In the genomic region with DNA sequence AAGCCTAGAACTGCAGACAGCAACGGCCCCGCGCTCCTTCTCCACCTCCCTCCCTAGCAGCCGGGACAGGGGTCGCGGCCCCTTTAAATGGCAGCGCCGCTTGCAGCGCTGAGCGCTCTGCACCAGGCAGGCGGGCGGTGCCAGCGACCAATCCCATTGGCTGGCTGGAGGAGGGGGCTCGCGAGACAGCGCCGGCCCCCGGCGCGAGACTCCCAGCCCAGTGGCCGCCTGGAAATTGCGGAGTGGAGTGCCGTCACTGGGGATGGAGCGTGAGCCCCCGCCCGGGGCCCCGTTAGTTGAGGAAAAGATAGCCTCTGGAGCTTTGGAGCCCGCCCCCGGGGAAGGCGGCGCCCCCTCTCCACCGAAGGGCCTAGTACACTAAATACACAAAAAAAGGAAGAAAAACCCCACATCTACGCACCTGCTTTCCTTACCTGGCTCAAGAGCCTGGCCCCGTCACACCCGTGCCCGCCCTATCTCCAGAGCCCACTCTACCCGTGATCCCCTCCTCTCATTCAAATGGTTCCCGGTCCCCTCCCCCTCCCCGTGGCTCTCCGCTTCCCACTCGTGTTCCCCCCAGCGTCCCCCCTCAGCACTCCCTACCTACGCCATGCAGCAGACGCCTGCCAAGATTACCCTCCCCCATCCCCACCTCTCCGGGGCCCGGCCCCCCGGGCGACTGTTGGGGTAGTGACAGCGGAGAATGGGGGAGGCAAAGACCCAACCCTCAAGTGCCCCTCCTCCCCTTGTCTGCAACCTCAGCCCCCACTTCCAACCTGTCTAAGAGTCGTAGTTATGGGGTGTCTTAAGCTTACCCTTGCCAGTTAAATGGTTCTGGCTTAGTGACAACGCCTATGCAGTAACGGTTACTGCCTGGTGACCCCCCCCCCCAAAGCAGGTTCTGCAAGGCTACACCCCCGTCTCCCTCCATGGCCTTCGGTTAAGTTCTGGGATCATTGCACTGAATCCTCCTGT, we compare ENCODE assay signal across 8 mouse cellular contexts. TPM values are rescaled to one million over a fixed set of nuclear protein-coding genes. Genes with fewer than 3 reads are reported as not detected.
A peak's percentile ranks its signal among the peaks of the same experiment; 100 is the strongest.
DNase-seq lines count a peak whose midpoint lies in the region; ATAC-seq lines count a peak whose summit lies in the region.

No protein-coding gene starts in this region.

- DNase-seq in adrenal gland, adult 18-20 months (ENCODE audit: low spot score in 2 of 2) = peak; percentile 67 to 71
- peak; percentile 92 for DNase-seq in embryo, embryonic 11 days
- peak; percentile 91 for DNase-seq in gastrocnemius, postnatal 25 days
- peak; percentile 87 to 88 for DNase-seq in left cerebral cortex, postnatal 14 days (ENCODE audit: low spot score in 2 of 2)
- peak; percentile 84 for DNase-seq in right cerebral cortex, postnatal 14 days
- peak; percentile 64 for DNase-seq in urinary bladder, postnatal 25 days (ENCODE audit: low spot score)

- H3K36me3 ChIP-seq in intestine, embryonic 15.5 days = no peaks in the 10 kb centered on the region

- peak overlapping the region; percentile 65 for H3K9ac ChIP-seq in intestine, embryonic 15.5 days

- ATAC-seq in intestine, embryonic 15.5 days = peak; percentile 97
- ATAC-seq in megakaryocyte-erythroid progenitor cell, adult 5-6 weeks (replicated peaks; ENCODE audit: low FRiP score, low TSS enrichment, poor library complexity, severe bottlenecking) = peak; percentile 97

- H3K4me2 ChIP-seq in intestine, embryonic 15.5 days (replicated peaks) = peak overlapping the region; percentile 68

- WGBS in intestine, embryonic 15.5 days = 16% methylated on average over 46 of the region's 54 CpGs

- H3K4me1 ChIP-seq in intestine, embryonic 15.5 days (replicated peaks) = peaks cover 5% of the 10 kb centered on the region; the same call in 1 of the 2 replicates

- no peaks in the 10 kb centered on the region for H3K9me3 ChIP-seq in intestine, embryonic 15.5 days

- 0 out of 2 replicates have a peak overlapping the region, but pooled peaks have one; percentile 44 for H3K27ac ChIP-seq in intestine, embryonic 15.5 days

- intact Hi-C loops in left cerebral cortex, postnatal 14 days (cut with DNase I) = loop anchor here (10.0 kb wide), 2 partner anchors 55 to 285 kb away; no protein-coding TSS in a partner anchor

- H3K27me3 ChIP-seq in intestine, embryonic 15.5 days (replicated peaks) = no peaks in the 10 kb centered on the region

- peak overlapping the region; percentile 54 for H3K4me3 ChIP-seq in intestine, embryonic 15.5 days (replicated peaks)

RNA-seq across cellular contexts. Expression of a gene that starts 0.6 kb away (rescaled TPM):
- total RNA-seq in adrenal gland, adult 18-20 months (2021) = 10 to 100 TPM; 46.3 to 73.4 TPM
- total RNA-seq in gastrocnemius, postnatal 25 days (2021) = 1 to 10 TPM; 7.8 to 9.7 TPM
- polyA plus RNA-seq in intestine, embryonic 15.5 days (2015; fragmentation: Nextera tagmentation; extraction: Ambion mirVana) = 20.4 and 21.2 TPM in 2 replicates
- total RNA-seq in left cerebral cortex, postnatal 14 days (2021) = 100 to 1,000 TPM; 138 to 143 TPM
- 46.3 and 84.1 TPM in 2 replicates for total RNA-seq in megakaryocyte-erythroid progenitor cell, adult 5-6 weeks (2014; fragmentation: Nextera tagmentation)
- 28.7 and 52.7 TPM in 2 replicates for total RNA-seq in megakaryocyte-erythroid progenitor cell, adult 5-6 weeks (2017)

RNA-seq across cellular contexts. Expression of a gene that starts 9.1 kb away (rescaled TPM):
- 100 to 1,000 TPM; 158 to 182 TPM for total RNA-seq in adrenal gland, adult 18-20 months (2021)
- total RNA-seq in gastrocnemius, postnatal 25 days (2021) = 10 to 100 TPM; 40.4 to 46.1 TPM
- polyA plus RNA-seq in intestine, embryonic 15.5 days (2015; fragmentation: Nextera tagmentation; extraction: Ambion mirVana) = 324 and 340 TPM in 2 replicates
- 100 to 1,000 TPM; 130 to 140 TPM for total RNA-seq in left cerebral cortex, postnatal 14 days (2021)
- total RNA-seq in megakaryocyte-erythroid progenitor cell, adult 5-6 weeks (2014; fragmentation: Nextera tagmentation) = 264 and 296 TPM in 2 replicates
- total RNA-seq in megakaryocyte-erythroid progenitor cell, adult 5-6 weeks (2017) = 572 and 583 TPM in 2 replicates

RNA-seq across cellular contexts. Expression of a gene that starts 28.9 kb away (rescaled TPM):
- under 1 TPM; 0.53 to 0.74 TPM for total RNA-seq in adrenal gland, adult 18-20 months (2021)
- 100 to 1,000 TPM; 228 to 250 TPM for total RNA-seq in gastrocnemius, postnatal 25 days (2021)
- polyA plus RNA-seq in intestine, embryonic 15.5 days (2015; fragmentation: Nextera tagmentation; extraction: Ambion mirVana) = 0.73 and 1.6 TPM in 2 replicates
- under 1 TPM; 0.90 to 0.91 TPM for total RNA-seq in left cerebral cortex, postnatal 14 days (2021)
- 5.2 and 7.8 TPM in 2 replicates for total RNA-seq in megakaryocyte-erythroid progenitor cell, adult 5-6 weeks (2014; fragmentation: Nextera tagmentation)
- total RNA-seq in megakaryocyte-erythroid progenitor cell, adult 5-6 weeks (2017) = not detected in 2 replicates

RNA-seq across cellular contexts. Expression of a gene that starts 43.8 kb away (rescaled TPM):
- total RNA-seq in adrenal gland, adult 18-20 months (2021) = not detected
- total RNA-seq in gastrocnemius, postnatal 25 days (2021) = under 1 TPM; 0.46 TPM
- 59.2 and 77.1 TPM in 2 replicates for polyA plus RNA-seq in intestine, embryonic 15.5 days (2015; fragmentation: Nextera tagmentation; extraction: Ambion mirVana)
- total RNA-seq in left cerebral cortex, postnatal 14 days (2021) = 1 to 10 TPM; 1.3 to 4.7 TPM
- total RNA-seq in megakaryocyte-erythroid progenitor cell, adult 5-6 weeks (2014; fragmentation: Nextera tagmentation) = not detected in 2 replicates
- not detected in 2 replicates for total RNA-seq in megakaryocyte-erythroid progenitor cell, adult 5-6 weeks (2017)

Comparison
In these comparisons a context has a peak if more than half of its experiments do, and no peak if none do; other contexts are left out.
1. Peak in every context shown above with its lines: DNase-seq, ATAC-seq, H3K4me3 ChIP-seq and H3K27ac ChIP-seq.
2. RNA of a gene that starts 28.9 kb away (total RNA-seq): 228 to 250 TPM in gastrocnemius, postnatal 25 days; 5.2 to 7.8 TPM in megakaryocyte-erythroid progenitor cell, adult 5-6 weeks, 0.90 to 0.91 TPM in left cerebral cortex, postnatal 14 days and 0.53 to 0.74 TPM in adrenal gland, adult 18-20 months; every median in the first group is over 10 times any median in the second.